Comparison of ENCODE assay signal across 28 mouse cellular contexts in genomic region chr4:141528938-141529337, GRCm38 (mm10). TPM values are rescaled to one million over a fixed set of nuclear protein-coding genes. Genes with fewer than 3 reads are reported as not detected.
A peak's percentile ranks its signal among the peaks of the same experiment; 100 is the strongest.
DNase-seq lines count a peak whose midpoint lies in the region; ATAC-seq and TF ChIP-seq lines count a peak whose summit lies in the region.
"Had no signal": no experiment of that assay in that cellular context is flagged by ENCODE, and none has a peak within 500 bp of the region (broad histone marks: within the 10 kb centered on the region; RNA-seq: fewer than 3 reads in every experiment).

No protein-coding gene starts in this region.

- H3K9me3 ChIP-seq in heart, postnatal 0 days (replicated peaks; ENCODE audit: control insufficient read depth, low read length): no peaks in the 10 kb centered on the region
- H3K9me3 ChIP-seq in liver, embryonic 14.5 days (ENCODE audit: control insufficient read depth, low read length): no peaks in the 10 kb centered on the region
- H3K9me3 ChIP-seq in liver, embryonic 12.5 days (replicated peaks): no peaks in the 10 kb centered on the region
- H3K9me3 ChIP-seq in intestine, postnatal 0 days (ENCODE audit: control insufficient read depth): no peaks in the 10 kb centered on the region
- H3K9me3 ChIP-seq: embryonic facial prominence, embryonic 13.5 days; forebrain, embryonic 10.5 days; forebrain, embryonic 15.5 days; liver, embryonic 13.5 days had no signal

- WGBS in heart, postnatal 0 days: 89% methylated on average over 11 of the region's 11 CpGs
- 93% methylated on average over 11 of the region's 11 CpGs for WGBS in liver, embryonic 14.5 days (ENCODE audit: insufficient replicate concordance)
- 87% methylated on average over 11 of the region's 11 CpGs for WGBS in liver, embryonic 12.5 days (ENCODE audit: insufficient replicate concordance)
- 90% methylated on average over 11 of the region's 11 CpGs for WGBS in intestine, postnatal 0 days

- intact Hi-C loops in left cerebral cortex, postnatal 25 days (cut with DNase I): no loop called here

- H3K4me1 ChIP-seq in heart, postnatal 0 days (ENCODE audit: control insufficient read depth, insufficient read depth): peaks cover 15% of the 10 kb centered on the region
- peaks cover 14 to 32% of the 10 kb centered on the region in 2 experiments; a peak in 3 of 4 replicates for H3K4me1 ChIP-seq in liver, embryonic 14.5 days (replicated peaks; ENCODE audit: control insufficient read depth in 2 of 2, insufficient read depth in 2 of 2, low read length in 1 of 2)
- H3K4me1 ChIP-seq in liver, embryonic 12.5 days: peaks cover 93% of the 10 kb centered on the region
- H3K4me1 ChIP-seq in intestine, postnatal 0 days (replicated peaks; ENCODE audit: control insufficient read depth, insufficient read depth, low read length): no peaks in the 10 kb centered on the region

- no peaks in the 10 kb centered on the region; the same call in 1 of the 2 replicates for H3K36me3 ChIP-seq in heart, postnatal 0 days (replicated peaks; ENCODE audit: control insufficient read depth, insufficient read depth, low read length)
- H3K36me3 ChIP-seq in liver, embryonic 14.5 days (replicated peaks; ENCODE audit: control insufficient read depth, insufficient read depth, low read depth): no peaks in the 10 kb centered on the region
- peaks cover 22% of the 10 kb centered on the region for H3K36me3 ChIP-seq in liver, embryonic 12.5 days
- 0 out of 2 replicates have a peak, but pooled peaks cover 5% of the 10 kb centered on the region for H3K36me3 ChIP-seq in intestine, postnatal 0 days (ENCODE audit: control insufficient read depth, insufficient read depth)
- H3K36me3 ChIP-seq: forebrain, embryonic 15.5 days had no signal

- H3K4me2 ChIP-seq in heart, postnatal 0 days (ENCODE audit: low read depth, low read length): no peak overlapping the region
- H3K4me2 ChIP-seq in liver, embryonic 14.5 days (ENCODE audit: low read depth): no peak overlapping the region
- no peak overlapping the region for H3K4me2 ChIP-seq in liver, embryonic 12.5 days
- H3K4me2 ChIP-seq in intestine, postnatal 0 days (replicated peaks; ENCODE audit: low read depth): no peak overlapping the region
- H3K4me2 ChIP-seq: embryonic facial prominence, embryonic 13.5 days; forebrain, embryonic 15.5 days; heart, embryonic 12.5 days; liver, embryonic 13.5 days; lung, embryonic 14.5 days had no signal

- H3K9ac ChIP-seq in heart, postnatal 0 days (replicated peaks; ENCODE audit: low read depth, low read length): no peak overlapping the region
- no peak overlapping the region for H3K9ac ChIP-seq in liver, embryonic 14.5 days (replicated peaks)
- no peak overlapping the region for H3K9ac ChIP-seq in liver, embryonic 12.5 days
- H3K9ac ChIP-seq in intestine, postnatal 0 days (ENCODE audit: low read depth, low read length): no peak overlapping the region
- H3K9ac ChIP-seq: embryonic facial prominence, embryonic 13.5 days; forebrain, embryonic 15.5 days; heart, embryonic 12.5 days; liver, embryonic 13.5 days; lung, embryonic 14.5 days had no signal

- peak; percentile 11; the same call in 1 of the 2 replicates for TF ChIP-seq CTCF in heart, postnatal 0 days (IDR thresholded peaks at IDR 0.05; ENCODE audit: low read depth)
- peak; percentile 17; the same call in 1 of the 2 replicates for TF ChIP-seq CTCF in liver, embryonic 14.5 days (IDR thresholded peaks at IDR 0.05; ENCODE audit: low read depth)
- TF ChIP-seq CTCF in intestine, postnatal 0 days (IDR thresholded peaks at IDR 0.05; ENCODE audit: low read depth): peak; percentile 33

- H3K27ac ChIP-seq in heart, postnatal 0 days (ENCODE audit: low read depth): no peak overlapping the region
- no peak overlapping the region for H3K27ac ChIP-seq in liver, embryonic 14.5 days
- no peak overlapping the region for H3K27ac ChIP-seq in liver, embryonic 12.5 days
- H3K27ac ChIP-seq in intestine, postnatal 0 days (ENCODE audit: low read depth, low read length): no peak overlapping the region
- H3K27ac ChIP-seq: embryonic facial prominence, embryonic 13.5 days; forebrain, embryonic 10.5 days; forebrain, embryonic 15.5 days; hindbrain, embryonic 10.5 days; liver, embryonic 13.5 days had no signal

- H3K4me3 ChIP-seq in heart, postnatal 0 days (ENCODE audit: low read depth, low read length): no peak overlapping the region
- no peak overlapping the region for H3K4me3 ChIP-seq in liver, embryonic 14.5 days (ENCODE audit: insufficient read depth in 1 of 2, low read depth in 2 of 2, low read length in 2 of 2)
- H3K4me3 ChIP-seq in liver, embryonic 12.5 days: no peak overlapping the region
- H3K4me3 ChIP-seq in intestine, postnatal 0 days (ENCODE audit: low read depth, low read length): no peak overlapping the region
- H3K4me3 ChIP-seq: embryonic facial prominence, embryonic 13.5 days; forebrain, embryonic 10.5 days; forebrain, embryonic 15.5 days; heart, embryonic 12.5 days; hindbrain, embryonic 10.5 days; liver, embryonic 13.5 days had no signal

- no peaks in the 10 kb centered on the region for H3K27me3 ChIP-seq in heart, postnatal 0 days (ENCODE audit: control insufficient read depth, insufficient read depth, low read length)
- H3K27me3 ChIP-seq in liver, embryonic 14.5 days (ENCODE audit: control insufficient read depth, insufficient read depth, low read length): no peaks in the 10 kb centered on the region
- no peaks in the 10 kb centered on the region for H3K27me3 ChIP-seq in liver, embryonic 12.5 days (replicated peaks)
- no peaks in the 10 kb centered on the region for H3K27me3 ChIP-seq in intestine, postnatal 0 days (replicated peaks; ENCODE audit: control insufficient read depth, insufficient read depth, low read length)
- H3K27me3 ChIP-seq: embryonic facial prominence, embryonic 13.5 days; forebrain, embryonic 15.5 days; heart, embryonic 12.5 days; liver, embryonic 13.5 days had no signal

- ATAC-seq in heart, postnatal 0 days (ENCODE audit: insufficient read depth, low read depth): no peak
- ATAC-seq in liver, embryonic 14.5 days (ENCODE audit: insufficient read depth): no peak
- no peak for ATAC-seq in liver, embryonic 12.5 days
- ATAC-seq in intestine, postnatal 0 days: no peak
- ATAC-seq: forebrain, embryonic 15.5 days; hindbrain, embryonic 16.5 days had no signal

- DNase-seq in heart, postnatal 0 days (ENCODE audit: low spot score): no peak
- no peak for DNase-seq in heart, postnatal 4 days
- DNase-seq in liver, embryonic 14.5 days (ENCODE audit: low read depth in 3 of 3, low spot score in 3 of 3): no peak
- peak; percentile 55 for DNase-seq in ES-CJ7 (ENCODE audit: low read depth, low spot score)
- no peak for DNase-seq in left cerebral cortex, postnatal 25 days (ENCODE audit: low spot score in 2 of 2)
- DNase-seq: adrenal gland, postnatal 10 days; cerebellum, adult 11-12 months; cerebellum, adult 9-11 months; embryo, embryonic 11 days; gastrocnemius, postnatal 25 days; heart, adult 18-20 months; heart, postnatal 10 days; kidney, adult 18-20 months; kidney, postnatal 36 days; layer of hippocampus, postnatal 36 days; liver, embryonic 13.5 days; lung, embryonic 14.5 days; lung, postnatal 4 days; midbrain, embryonic 14.5 days; thymus, postnatal 4 days had no signal

- no peak for TF ChIP-seq EP300 in heart, postnatal 0 days (IDR thresholded peaks at IDR 0.05; ENCODE audit: low read depth)
- no peak for TF ChIP-seq EP300 in liver, embryonic 14.5 days (IDR thresholded peaks at IDR 0.05; ENCODE audit: low read depth)

RNA-seq across cellular contexts. Expression of gene Spen, which starts 9.5 kb away (rescaled TPM):
- total RNA-seq in heart, postnatal 0 days (2014; rRNA removed; ENCODE audit: low replicate concordance): 2.3 and 5.9 TPM in 2 replicates
- 4.3 and 4.9 TPM in 2 replicates for polyA plus RNA-seq in heart, postnatal 0 days (2015; fragmentation: Nextera tagmentation; extraction: Ambion mirVana)
- 10 to 100 TPM; 33.7 to 34.9 TPM for total RNA-seq in heart, postnatal 4 days (2021)
- 2.5 and 4.0 TPM in 2 replicates for polyA plus RNA-seq in liver, embryonic 14.5 days (2012; rRNA removed)
- polyA plus RNA-seq in liver, embryonic 14.5 days (2014; fragmentation: Nextera tagmentation; extraction: Ambion mirVana): 3.4 and 3.8 TPM in 2 replicates
- polyA plus RNA-seq in liver, embryonic 12.5 days (2016; fragmentation: Nextera tagmentation; extraction: Ambion mirVana): 9.1 and 9.2 TPM in 2 replicates
- polyA plus RNA-seq in intestine, postnatal 0 days (2015; fragmentation: Nextera tagmentation; extraction: Ambion mirVana): 3.2 and 4.0 TPM in 2 replicates
- total RNA-seq in left cerebral cortex, postnatal 25 days (2021): 10 to 100 TPM; 54.6 to 60.6 TPM
